Mouse (Mus musculus) forebrain, embryonic 13.5 days (tissue): ENCODE results near the gene Ache. TPM values are rescaled to one million over a fixed set of nuclear protein-coding genes. Genes with fewer than 3 reads are reported as not detected.
A peak's percentile ranks its signal among the peaks of the same experiment; 100 is the strongest.

Source experiments
- ATAC-seq: fragments of 200-750 bp; cut with Nextera tagmentation; 2 replicates; pipeline ENCODE4 v1.8.0; 2017
- H3K27ac ChIP-seq: fragments of 300-500 bp; sonication (generic); 2 replicates; pipeline ENCODE4 v1.5.1; 2015; ENCODE audit warnings: inconsistent platforms, mild to moderate bottlenecking, moderate library complexity
- H3K27me3 ChIP-seq: fragments of 300-500 bp; sonication (generic); 2 replicates; pipeline ENCODE4 v1.6.1; 2015; ENCODE audit warnings: mild to moderate bottlenecking, inconsistent platforms
- H3K36me3 ChIP-seq: fragments of 300-500 bp; sonication (generic); 2 replicates; pipeline ENCODE4 v1.6.1; 2015; ENCODE audit warnings: mild to moderate bottlenecking, inconsistent platforms; ENCODE audit not compliant: poor library complexity, severe bottlenecking
- H3K4me1 ChIP-seq: fragments of 300-500 bp; sonication (generic); 2 replicates; pipeline ENCODE4 v1.6.1; 2015; ENCODE audit warnings: inconsistent platforms
- H3K4me2 ChIP-seq: fragments of 300-500 bp; sonication (generic); 2 replicates; pipeline ENCODE4 v1.6.1; 2015; ENCODE audit warnings: inconsistent platforms, mild to moderate bottlenecking, moderate library complexity
- H3K4me3 ChIP-seq: fragments of 300-500 bp; sonication (generic); 2 replicates; pipeline ENCODE4 v1.5.1; 2015; ENCODE audit warnings: mild to moderate bottlenecking, inconsistent platforms
- H3K9ac ChIP-seq: fragments of 300-500 bp; sonication (generic); 2 replicates; pipeline ENCODE4 v1.6.1; 2015; ENCODE audit warnings: mild to moderate bottlenecking, inconsistent platforms
- H3K9me3 ChIP-seq: fragments of 300-500 bp; sonication (generic); replicated peaks from 2 replicates; pipeline ENCODE4 v1.6.1; 2016; ENCODE audit warnings: inconsistent platforms
- WGBS: fragments of 180-500 bp; shearing (Covaris S2); methylation state at CpG from one replicate; pipeline ENCODE4 v1.1.7; 2015; 5-methylcytosine and 5-hydroxymethylcytosine counted together
- polyA plus RNA-seq: library from polyadenylated mRNA; unstranded; fragments of >200 nt; fragmentation: Nextera tagmentation; extraction: Ambion mirVana; gene quantifications from 2 replicates; pipeline ENCODE4 v1.2.1, GENCODE M21; 2015

Gene Ache
- polyA plus RNA-seq, 1 experiment from 2014 or later = 2.7 TPM

- 0 out of 2 replicates have a peak, but pooled peaks have one; percentile 44 for ATAC-seq
- Histone ChIP-seq H3K9me3 (no peaks in the 10 kb centered on the region), H3K9ac (no peak overlapping the region), H3K27ac (no peak overlapping the region), H3K4me2 (no peak overlapping the region), H3K27me3 (no peaks in the 10 kb centered on the region), H3K4me3 (no peak overlapping the region), H3K36me3 (peaks cover 92% of the 10 kb centered on the region), H3K4me1 (peaks cover 37% of the 10 kb centered on the region)
- WGBS = 61% methylated on average over 21 of the region's 21 CpGs
Observed at GRCm38 (mm10) chr5:137301253-137301652, 13.9 kb downstream of the Ache start.

GRCm38 (mm10) chr5:137303609-137304008 lies 16.3 kb downstream of the Ache start:
- 80% methylated on average over 4 of the region's 4 CpGs for WGBS
- Histone ChIP-seq H3K36me3 (peaks cover 73% of the 10 kb centered on the region), H3K9me3 (no peaks in the 10 kb centered on the region; the same call in 1 of the 2 replicates), H3K27me3 (no peaks in the 10 kb centered on the region), H3K9ac (peak overlapping the region; percentile 45), H3K4me2 (peak overlapping the region; percentile 82; the same call in 1 of the 2 replicates), H3K27ac (0 out of 2 replicates have a peak overlapping the region, but pooled peaks have one; percentile 6), H3K4me1 (peaks cover 45% of the 10 kb centered on the region), H3K4me3 (0 out of 2 replicates have a peak overlapping the region, but pooled peaks have one; percentile 13)
- no peak for ATAC-seq

GRCm38 (mm10) chr5:137304165-137304564 lies 16.8 kb downstream of the Ache start:
- H3K4me2 ChIP-seq = peak overlapping the region; percentile 82; the same call in 1 of the 2 replicates
- H3K4me1 ChIP-seq = peaks cover 45% of the 10 kb centered on the region
- WGBS = 84% methylated on average over 3 of the region's 3 CpGs

GRCm38 (mm10) chr5:137304816-137305215 lies 17.5 kb downstream of the Ache start:
- H3K9me3 ChIP-seq = no peaks in the 10 kb centered on the region; the same call in 1 of the 2 replicates
- H3K27ac ChIP-seq = peak overlapping the region; percentile 55; the same call in 1 of the 2 replicates
- peaks cover 73% of the 10 kb centered on the region for H3K36me3 ChIP-seq
- ATAC-seq = no peak
- no peaks in the 10 kb centered on the region for H3K27me3 ChIP-seq
- 79% methylated on average over 4 of the region's 4 CpGs for WGBS
- H3K9ac ChIP-seq = peak overlapping the region; percentile 99
- peak overlapping the region; percentile 82 for H3K4me2 ChIP-seq
- peak overlapping the region; percentile 95 for H3K4me3 ChIP-seq
- H3K4me1 ChIP-seq = peaks cover 45% of the 10 kb centered on the region

More at GRCm38 (mm10) chr5:137304165-137304564, 16.8 kb downstream of the Ache start:
- H3K36me3 ChIP-seq = peaks cover 73% of the 10 kb centered on the region
- no peaks in the 10 kb centered on the region; the same call in 1 of the 2 replicates for H3K9me3 ChIP-seq
- ATAC-seq = no peak
- 0 out of 2 replicates have a peak overlapping the region, but pooled peaks have one; percentile 6 for H3K27ac ChIP-seq
- peak overlapping the region; percentile 13 for H3K4me3 ChIP-seq
- H3K9ac ChIP-seq = peak overlapping the region; percentile 45
- no peaks in the 10 kb centered on the region for H3K27me3 ChIP-seq

GRCm38 (mm10) chr5:137305822-137306221 lies 18.5 kb downstream of the Ache start:
- H3K9me3 ChIP-seq = no peaks in the 10 kb centered on the region; the same call in 1 of the 2 replicates
- H3K36me3 ChIP-seq = peaks cover 71% of the 10 kb centered on the region
- peaks cover 45% of the 10 kb centered on the region for H3K4me1 ChIP-seq
- peak overlapping the region; percentile 82 for H3K4me2 ChIP-seq
- H3K4me3 ChIP-seq = peak overlapping the region; percentile 95
- no peak for ATAC-seq
- 69% methylated on average over 3 of the region's 3 CpGs for WGBS
- no peaks in the 10 kb centered on the region for H3K27me3 ChIP-seq
- H3K9ac ChIP-seq = peak overlapping the region; percentile 99
- no peak overlapping the region for H3K27ac ChIP-seq

GRCm38 (mm10) chr5:137306439-137307005 lies 19.2 kb downstream of the Ache start:
- WGBS = 18% methylated on average over 12 of the region's 12 CpGs
- Histone ChIP-seq H3K27ac (peak overlapping the region; percentile 97), H3K9me3 (no peaks in the 10 kb centered on the region; the same call in 1 of the 2 replicates), H3K4me3 (peak overlapping the region; percentile 95), H3K4me2 (peak overlapping the region; percentile 82), H3K36me3 (peaks cover 65% of the 10 kb centered on the region), H3K27me3 (no peaks in the 10 kb centered on the region), H3K9ac (peak overlapping the region; percentile 99), H3K4me1 (peaks cover 45% of the 10 kb centered on the region)
- ATAC-seq = no peak

GRCm38 (mm10) chr5:137307071-137307912 lies 20.0 kb downstream of the Ache start, which contains the start of gene Srrt:
Srrt (minus strand) TSS chr5:137307674.
- H3K4me3 ChIP-seq = peak within 1 kb of the TSS; percentile 95
- H3K9me3 ChIP-seq = no peaks in the 10 kb centered on the region; the same call in 1 of the 2 replicates
- H3K9ac ChIP-seq = peak within 1 kb of the TSS; percentile 99
- H3K27me3 ChIP-seq = no peaks in the 10 kb centered on the region
- peak; percentile 91 for ATAC-seq
- under 1% methylated on average over 55 of the region's 72 CpGs for WGBS
- peaks cover 58% of the 10 kb centered on the region for H3K36me3 ChIP-seq
- H3K27ac ChIP-seq = peak within 1 kb of the TSS; percentile 97
- peak within 1 kb of the TSS; percentile 82 for H3K4me2 ChIP-seq
- H3K4me1 ChIP-seq = peaks cover 42% of the 10 kb centered on the region

- peak overlapping the region; percentile 95 for H3K4me3 ChIP-seq
- no peak for ATAC-seq
- H3K27me3 ChIP-seq = no peaks in the 10 kb centered on the region
- H3K4me1 ChIP-seq = peaks cover 52% of the 10 kb centered on the region
- peak overlapping the region; percentile 99 for H3K9ac ChIP-seq
- peak overlapping the region; percentile 82 for H3K4me2 ChIP-seq
- 96% methylated on average over 4 of the region's 4 CpGs for WGBS
- no peaks in the 10 kb centered on the region; the same call in 1 of the 2 replicates for H3K9me3 ChIP-seq
- H3K27ac ChIP-seq = peak overlapping the region; percentile 97
- peaks cover 47% of the 10 kb centered on the region for H3K36me3 ChIP-seq
Observed at GRCm38 (mm10) chr5:137308356-137308755, 21.0 kb downstream of the Ache start.

GRCm38 (mm10) chr5:137313466-137314192 lies 26.3 kb downstream of the Ache start:
- WGBS = 4% methylated on average over 22 of the region's 22 CpGs
- peak; percentile 52 for ATAC-seq
- Histone ChIP-seq H3K9me3 (no peaks in the 10 kb centered on the region; the same call in 1 of the 2 replicates), H3K9ac (peak overlapping the region; percentile 72), H3K36me3 (peaks cover 40% of the 10 kb centered on the region), H3K4me2 (peak overlapping the region; percentile 72), H3K4me3 (peak overlapping the region; percentile 49), H3K27me3 (no peaks in the 10 kb centered on the region), H3K4me1 (peaks cover 38% of the 10 kb centered on the region), H3K27ac (peak overlapping the region; percentile 79)

GRCm38 (mm10) chr5:137314193-137315083 lies 27.1 kb downstream of the Ache start, which contains the start of gene Trip6:
Trip6 (minus strand) TSS chr5:137314404.
- ATAC-seq = peak; percentile 91
- Histone ChIP-seq H3K4me3 (peak within 1 kb of the TSS; percentile 49), H3K27ac (peak within 1 kb of the TSS; percentile 79), H3K36me3 (peaks cover 36% of the 10 kb centered on the region), H3K4me2 (peak within 1 kb of the TSS; percentile 72), H3K4me1 (peaks cover 38% of the 10 kb centered on the region), H3K9me3 (no peaks in the 10 kb centered on the region), H3K9ac (peak within 1 kb of the TSS; percentile 72), H3K27me3 (no peaks in the 10 kb centered on the region)
- WGBS = 12% methylated on average over 30 of the region's 30 CpGs
